Comparison of ENCODE assay signal across 21 mouse cellular contexts in genomic region chr3:57458652-57459051, GRCm38 (mm10). TPM values are rescaled to one million over a fixed set of nuclear protein-coding genes. Genes with fewer than 3 reads are reported as not detected.
DNase-seq lines count a peak whose midpoint lies in the region; ATAC-seq and TF ChIP-seq lines count a peak whose summit lies in the region.
"Had no signal": no experiment of that assay in that cellular context is flagged by ENCODE, and none has a peak within 500 bp of the region (broad histone marks: within the 10 kb centered on the region; RNA-seq: fewer than 3 reads in every experiment).

No protein-coding gene starts in this region.

- H3K4me2 ChIP-seq in hindbrain, embryonic 16.5 days (ENCODE audit: low read length), result no peak overlapping the region
- H3K4me2 ChIP-seq in hindbrain, embryonic 14.5 days (replicated peaks), result no peak overlapping the region
- no peak overlapping the region for H3K4me2 ChIP-seq in lung, embryonic 15.5 days
- no peak overlapping the region for H3K4me2 ChIP-seq in lung, postnatal 0 days (replicated peaks; ENCODE audit: low read depth, low read length)
- H3K4me2 ChIP-seq in limb, embryonic 12.5 days, result no peak overlapping the region
- H3K4me2 ChIP-seq: heart, embryonic 15.5 days; liver, embryonic 13.5 days; midbrain, embryonic 13.5 days; neural tube, embryonic 12.5 days had no signal

- H3K4me3 ChIP-seq in hindbrain, embryonic 16.5 days (ENCODE audit: low read length), result no peak overlapping the region
- H3K4me3 ChIP-seq in hindbrain, embryonic 14.5 days (replicated peaks; ENCODE audit: low read length), result no peak overlapping the region
- no peak overlapping the region for H3K4me3 ChIP-seq in lung, embryonic 15.5 days
- H3K4me3 ChIP-seq in lung, postnatal 0 days (ENCODE audit: low read depth, low read length), result no peak overlapping the region
- H3K4me3 ChIP-seq in embryonic facial prominence, embryonic 10.5 days, result no peak overlapping the region
- H3K4me3 ChIP-seq in limb, embryonic 12.5 days (replicated peaks), result no peak overlapping the region
- H3K4me3 ChIP-seq: heart, embryonic 15.5 days; liver, embryonic 13.5 days; midbrain, embryonic 13.5 days; neural tube, embryonic 12.5 days had no signal

- no peaks in the 10 kb centered on the region for H3K4me1 ChIP-seq in hindbrain, embryonic 16.5 days (ENCODE audit: control insufficient read depth, insufficient read depth, low read depth, low read length)
- H3K4me1 ChIP-seq in hindbrain, embryonic 14.5 days (replicated peaks; ENCODE audit: control insufficient read depth, insufficient read depth, low read length), result no peaks in the 10 kb centered on the region
- peaks cover 16% of the 10 kb centered on the region for H3K4me1 ChIP-seq in lung, embryonic 15.5 days
- peaks cover 5% of the 10 kb centered on the region; the same call in 1 of the 2 replicates for H3K4me1 ChIP-seq in lung, postnatal 0 days (ENCODE audit: insufficient read depth, low read depth, low read length)
- H3K4me1 ChIP-seq in embryonic facial prominence, embryonic 10.5 days, result peaks cover 8% of the 10 kb centered on the region
- H3K4me1 ChIP-seq in limb, embryonic 12.5 days (replicated peaks), result peaks cover 4% of the 10 kb centered on the region
- H3K4me1 ChIP-seq: heart, embryonic 15.5 days; liver, embryonic 13.5 days; midbrain, embryonic 13.5 days; neural tube, embryonic 12.5 days had no signal

- TF ChIP-seq EP300 in lung, postnatal 0 days (IDR thresholded peaks at IDR 0.05), result no peak

- peak; percentile 58 for ATAC-seq in hindbrain, embryonic 16.5 days
- ATAC-seq in hindbrain, embryonic 14.5 days (ENCODE audit: low FRiP score), result no peak
- ATAC-seq in lung, embryonic 15.5 days (ENCODE audit: borderline replicate concordance, extremely low read depth, low FRiP score, low TSS enrichment), result no peak
- no peak for ATAC-seq in lung, postnatal 0 days
- 0 out of 2 replicates have a peak, but pooled peaks have one; percentile 52 for ATAC-seq in limb, embryonic 12.5 days (ENCODE audit: insufficient number of reproducible peaks, insufficient read depth, low FRiP score, low TSS enrichment, low read depth)
- ATAC-seq: CD4-positive, CD25-positive, alpha-beta regulatory T cell, adult 4 months; midbrain, embryonic 13.5 days had no signal

- H3K9ac ChIP-seq in hindbrain, embryonic 16.5 days (ENCODE audit: low read depth, low read length), result no peak overlapping the region
- no peak overlapping the region for H3K9ac ChIP-seq in hindbrain, embryonic 14.5 days
- H3K9ac ChIP-seq in lung, embryonic 15.5 days, result no peak overlapping the region
- no peak overlapping the region for H3K9ac ChIP-seq in lung, postnatal 0 days (replicated peaks; ENCODE audit: low read depth)
- H3K9ac ChIP-seq in limb, embryonic 12.5 days (replicated peaks), result no peak overlapping the region
- H3K9ac ChIP-seq: heart, embryonic 15.5 days; liver, embryonic 13.5 days; midbrain, embryonic 13.5 days; neural tube, embryonic 12.5 days had no signal

- DNase-seq in hindbrain, embryonic 14.5 days (ENCODE audit: low spot score), result no peak
- DNase-seq in lung, postnatal 0 days (ENCODE audit: low spot score), result no peak
- peak; percentile 65 for DNase-seq in embryonic facial prominence, embryonic 10.5 days (ENCODE audit: low spot score)
- DNase-seq in left cerebral cortex, postnatal 25 days (ENCODE audit: low spot score in 2 of 2), result no peak
- DNase-seq: adrenal gland, adult 2 months; cerebellum, adult 11-12 months; kidney, postnatal 36 days; liver, embryonic 13.5 days; thymus, adult 18-20 months had no signal

- no peaks in the 10 kb centered on the region for H3K27me3 ChIP-seq in hindbrain, embryonic 16.5 days (replicated peaks; ENCODE audit: control insufficient read depth, insufficient read depth, low read length)
- no peaks in the 10 kb centered on the region for H3K27me3 ChIP-seq in hindbrain, embryonic 14.5 days (ENCODE audit: control insufficient read depth, insufficient read depth, low read length)
- no peaks in the 10 kb centered on the region for H3K27me3 ChIP-seq in lung, embryonic 15.5 days
- no peaks in the 10 kb centered on the region for H3K27me3 ChIP-seq in lung, postnatal 0 days (replicated peaks; ENCODE audit: insufficient read depth, low read length)
- H3K27me3 ChIP-seq in embryonic facial prominence, embryonic 10.5 days (replicated peaks; ENCODE audit: low read depth, poor library complexity, severe bottlenecking), result no peaks in the 10 kb centered on the region
- no peaks in the 10 kb centered on the region for H3K27me3 ChIP-seq in limb, embryonic 12.5 days
- H3K27me3 ChIP-seq: heart, embryonic 15.5 days; liver, embryonic 13.5 days; midbrain, embryonic 13.5 days; neural tube, embryonic 12.5 days had no signal

- 66% methylated on average over 11 of the region's 11 CpGs for WGBS in hindbrain, embryonic 16.5 days
- 63% methylated on average over 11 of the region's 11 CpGs for WGBS in hindbrain, embryonic 14.5 days
- 45% methylated on average over 11 of the region's 11 CpGs for WGBS in lung, embryonic 15.5 days
- 53% methylated on average over 11 of the region's 11 CpGs for WGBS in lung, postnatal 0 days
- 43% methylated on average over 11 of the region's 11 CpGs for WGBS in embryonic facial prominence, embryonic 10.5 days
- WGBS in limb, embryonic 12.5 days, result 22% methylated on average over 11 of the region's 11 CpGs

- no peak for TF ChIP-seq CTCF in lung, postnatal 0 days (IDR thresholded peaks at IDR 0.05)

- no peaks in the 10 kb centered on the region for H3K9me3 ChIP-seq in hindbrain, embryonic 16.5 days (ENCODE audit: control insufficient read depth, low read length)
- no peaks in the 10 kb centered on the region for H3K9me3 ChIP-seq in hindbrain, embryonic 14.5 days (ENCODE audit: control insufficient read depth, low read length)
- H3K9me3 ChIP-seq in lung, embryonic 15.5 days, result no peaks in the 10 kb centered on the region
- H3K9me3 ChIP-seq in lung, postnatal 0 days (ENCODE audit: low read length), result no peaks in the 10 kb centered on the region
- H3K9me3 ChIP-seq in embryonic facial prominence, embryonic 10.5 days, result no peaks in the 10 kb centered on the region
- no peaks in the 10 kb centered on the region for H3K9me3 ChIP-seq in limb, embryonic 12.5 days
- H3K9me3 ChIP-seq: heart, embryonic 15.5 days; liver, embryonic 13.5 days; midbrain, embryonic 13.5 days; neural tube, embryonic 12.5 days had no signal

- no peaks in the 10 kb centered on the region for H3K36me3 ChIP-seq in hindbrain, embryonic 16.5 days (ENCODE audit: control insufficient read depth, insufficient read depth, low read length)
- H3K36me3 ChIP-seq in hindbrain, embryonic 14.5 days (replicated peaks; ENCODE audit: control insufficient read depth, insufficient read depth), result no peaks in the 10 kb centered on the region; the same call in 1 of the 2 replicates
- H3K36me3 ChIP-seq in lung, embryonic 15.5 days, result peaks cover 21% of the 10 kb centered on the region
- H3K36me3 ChIP-seq in lung, postnatal 0 days (ENCODE audit: insufficient read depth, low read length), result peaks cover 20% of the 10 kb centered on the region
- peaks cover 22% of the 10 kb centered on the region for H3K36me3 ChIP-seq in embryonic facial prominence, embryonic 10.5 days (replicated peaks)
- peaks cover 25% of the 10 kb centered on the region for H3K36me3 ChIP-seq in limb, embryonic 12.5 days
- H3K36me3 ChIP-seq: liver, embryonic 13.5 days; midbrain, embryonic 13.5 days; neural tube, embryonic 12.5 days had no signal

- intact Hi-C loops in left cerebral cortex, postnatal 25 days (cut with DNase I), result no loop called here

- no peak overlapping the region for H3K27ac ChIP-seq in hindbrain, embryonic 16.5 days (ENCODE audit: low read depth, low read length)
- H3K27ac ChIP-seq in hindbrain, embryonic 14.5 days, result no peak overlapping the region
- 0 out of 2 replicates have a peak overlapping the region, but pooled peaks have one; percentile 2 for H3K27ac ChIP-seq in lung, embryonic 15.5 days
- H3K27ac ChIP-seq in lung, postnatal 0 days (ENCODE audit: low read length), result no peak overlapping the region
- no peak overlapping the region for H3K27ac ChIP-seq in embryonic facial prominence, embryonic 10.5 days (replicated peaks)
- H3K27ac ChIP-seq in limb, embryonic 12.5 days, result 0 out of 2 replicates have a peak overlapping the region, but pooled peaks have one; percentile 35
- H3K27ac ChIP-seq: heart, embryonic 15.5 days; liver, embryonic 13.5 days; midbrain, embryonic 13.5 days; neural tube, embryonic 12.5 days had no signal

RNA-seq across cellular contexts. Expression of gene Tm4sf4, which starts 33.5 kb away (rescaled TPM):
- 0.14 and 0.24 TPM in 2 replicates for polyA plus RNA-seq in hindbrain, embryonic 16.5 days (2015; fragmentation: Nextera tagmentation; extraction: Ambion mirVana)
- polyA plus RNA-seq in hindbrain, embryonic 14.5 days (2014; fragmentation: Nextera tagmentation; extraction: Ambion mirVana), result 0.18 and 0.76 TPM in 2 replicates
- polyA plus RNA-seq in lung, embryonic 15.5 days (2015; fragmentation: Nextera tagmentation; extraction: Ambion mirVana), result 0.41 and 0.52 TPM in 2 replicates
- polyA plus RNA-seq in lung, postnatal 0 days (2015; fragmentation: Nextera tagmentation; extraction: Ambion mirVana), result 0.08 and 0.13 TPM in 2 replicates
- not detected in 2 replicates for polyA plus RNA-seq in embryonic facial prominence, embryonic 10.5 days (2016; fragmentation: Nextera tagmentation; extraction: Ambion mirVana)
- polyA plus RNA-seq in limb, embryonic 12.5 days (2016; fragmentation: Nextera tagmentation; extraction: Ambion mirVana), result 0.18 TPM in 1 of 2 replicates, not detected in the other
- not detected for total RNA-seq in left cerebral cortex, postnatal 25 days (2021)
- total RNA-seq: common myeloid progenitor, adult 5-6 weeks; layer of hippocampus, postnatal 14 days; left cerebral cortex, postnatal 36 days; MEL had no signal
- polyA plus RNA-seq: CD4-positive, CD25-positive, alpha-beta regulatory T cell, adult 4 months; hindbrain, embryonic 11.5 days; midbrain, embryonic 13.5 days; neural tube, embryonic 12.5 days had no signal

Comparison
In these comparisons a context has a peak if more than half of its experiments do, and no peak if none do; other contexts are left out.
1. ATAC-seq: peak in hindbrain, embryonic 16.5 days (single experiment) and limb, embryonic 12.5 days (single experiment); none in hindbrain, embryonic 14.5 days (single experiment), lung, embryonic 15.5 days (single experiment) and lung, postnatal 0 days (single experiment).
2. H3K27ac ChIP-seq: peak in lung, embryonic 15.5 days (single experiment) and limb, embryonic 12.5 days (single experiment); none in hindbrain, embryonic 16.5 days (single experiment), hindbrain, embryonic 14.5 days (single experiment), lung, postnatal 0 days (single experiment) and embryonic facial prominence, embryonic 10.5 days (single experiment).